Mouse (Mus musculus): ENCODE measurements around the gene Gclc.

GRCm38 (mm10) chr9:77717831-77718435, 36.4 kb upstream of the Gclc start:
- TF ChIP-seq CTCF (IDR thresholded peaks at IDR 0.05; ENCODE audit: extremely low read depth, insufficient read depth, low read length) (no peak), POLR2A (IDR thresholded peaks at IDR 0.05; ENCODE audit: extremely low read depth, insufficient read depth, low read length) (no peak)

Data from cortical plate, adult 2 months (tissue).